Mouse (Mus musculus) neural tube, embryonic 14.5 days (tissue): ENCODE measurements around the gene Arhgap42. TPM values are rescaled to one million over a fixed set of nuclear protein-coding genes. Genes with fewer than 3 reads are reported as not detected.

ENCODE experiments used
- ATAC-seq: fragments of 200-750 bp; cut with Nextera tagmentation; 2 replicates; pipeline ENCODE4 v1.8.0; 2017; ENCODE audit warnings: low read depth, mild to moderate bottlenecking, moderate TSS enrichment, moderate library complexity
- H3K27ac ChIP-seq: fragments of 300-500 bp; sonication (generic); 2 replicates; pipeline ENCODE4 v1.5.1; 2014; ENCODE audit warnings: low read depth, mild to moderate bottlenecking, control low read depth, low read length, moderate library complexity, mixed read lengths
- H3K27me3 ChIP-seq: fragments of 300-500 bp; sonication (generic); 2 replicates; pipeline ENCODE4 v1.6.1; 2014; ENCODE audit warnings: low read length; ENCODE audit not compliant: control insufficient read depth, insufficient read depth
- H3K36me3 ChIP-seq: fragments of 300-500 bp; sonication (generic); 2 replicates; pipeline ENCODE4 v1.6.1; 2014; ENCODE audit warnings: low read length, mixed read lengths; ENCODE audit not compliant: control insufficient read depth, insufficient read depth
- H3K4me1 ChIP-seq: fragments of 300-500 bp; sonication (generic); 2 replicates; pipeline ENCODE4 v1.6.1; 2014; ENCODE audit warnings: low read length; ENCODE audit not compliant: control insufficient read depth, insufficient read depth
- H3K4me2 ChIP-seq: fragments of 300-500 bp; sonication (generic); 2 replicates; pipeline ENCODE4 v1.6.1; 2014; ENCODE audit warnings: mild to moderate bottlenecking, low read depth, low read length, control low read depth
- H3K4me3 ChIP-seq: fragments of 300-500 bp; sonication (generic); 2 replicates; pipeline ENCODE4 v1.5.1; 2014; ENCODE audit warnings: low read depth, low read length, control low read depth, mixed read lengths
- H3K9ac ChIP-seq: fragments of 300-500 bp; sonication (generic); replicated peaks from 2 replicates; pipeline ENCODE4 v1.6.1; 2014; ENCODE audit warnings: low read depth, mild to moderate bottlenecking, control low read depth, low read length, mixed read lengths
- H3K9me3 ChIP-seq: fragments of 300-500 bp; sonication (generic); 2 replicates; pipeline ENCODE4 v1.6.1; 2016; ENCODE audit warnings: low read length; ENCODE audit not compliant: control insufficient read depth
- WGBS: fragments of 180-500 bp; shearing (Covaris S2); extraction: QIAGEN DNeasy Blood & Tissue Kit; methylation state at CpG from one replicate; pipeline ENCODE4 v1.1.7; 2014; 5-methylcytosine and 5-hydroxymethylcytosine counted together
- polyA plus RNA-seq: library from polyadenylated mRNA; unstranded; fragments of >200 nt; fragmentation: Nextera tagmentation; extraction: Ambion mirVana; gene quantifications from 2 replicates; pipeline ENCODE4 v1.2.1, GENCODE M21; 2014

Arhgap42 gene
- polyA plus RNA-seq, 1 experiment from 2014 or later: 14.2 TPM

DNA sequence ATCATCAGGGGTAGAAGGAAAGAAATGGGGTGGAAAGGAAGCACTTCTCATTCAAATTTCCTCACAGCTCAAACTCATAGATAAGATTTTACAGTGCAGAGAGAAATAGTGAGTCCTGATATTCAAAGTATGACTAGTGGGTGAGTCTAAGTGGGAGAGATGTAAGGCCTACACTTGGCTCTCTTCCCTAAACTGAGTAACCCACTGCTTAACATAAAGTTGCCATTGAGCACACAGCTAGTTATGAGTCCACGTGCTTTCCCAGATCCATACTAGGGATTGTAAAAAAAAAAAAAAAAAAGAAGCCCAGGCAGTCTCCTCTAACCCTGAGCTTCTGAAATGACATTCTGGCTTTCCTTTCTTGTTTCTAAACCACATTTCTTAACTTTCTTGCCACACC is 96.8 kb downstream of the Arhgap42 start:
- Histone ChIP-seq H3K9me3 (no peaks in the 10 kb centered on the region), H3K9ac (no peak overlapping the region), H3K4me3 (no peak overlapping the region), H3K4me1 (no peaks in the 10 kb centered on the region), H3K4me2 (no peak overlapping the region), H3K27ac (no peak overlapping the region), H3K27me3 (no peaks in the 10 kb centered on the region), H3K36me3 (no peaks in the 10 kb centered on the region)
- 64% methylated on average over 1 of the region's 1 CpGs for WGBS
- ATAC-seq: no peak

DNA sequence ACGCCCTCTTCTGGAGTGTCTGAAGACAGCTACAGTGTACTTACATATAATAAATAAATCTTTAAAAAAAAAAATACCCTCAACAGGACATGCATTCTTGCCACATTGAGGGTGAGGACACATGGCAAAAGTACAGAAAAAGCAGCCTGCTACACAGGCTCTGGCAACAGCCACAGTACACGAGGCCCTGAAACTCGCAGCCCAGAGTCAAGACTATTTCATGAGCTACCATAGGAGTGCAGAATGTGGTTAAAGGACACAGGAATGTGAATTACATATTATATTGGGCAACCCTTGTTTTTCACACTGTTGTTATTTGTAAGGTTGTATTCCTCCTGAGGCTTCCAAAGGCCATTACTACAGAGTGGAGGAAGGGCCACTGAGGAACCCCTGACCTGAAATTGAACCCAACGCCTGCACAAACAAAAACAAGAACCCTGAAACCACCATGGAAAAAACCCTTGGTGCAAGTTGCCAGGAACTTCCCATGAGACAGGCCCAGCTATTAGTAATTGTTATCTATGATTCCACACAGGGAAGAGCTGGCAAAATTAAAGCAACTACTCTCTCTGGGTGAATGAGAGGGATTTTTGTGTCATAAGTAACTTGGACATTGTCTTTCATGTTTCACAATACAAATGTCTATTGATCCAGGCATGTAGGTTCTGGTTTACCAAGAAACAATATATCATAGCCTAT is 109.8 kb downstream of the Arhgap42 start:
- 92% methylated on average over 4 of the region's 4 CpGs for WGBS
- H3K9me3 ChIP-seq: no peaks in the 10 kb centered on the region
- no peak overlapping the region for H3K4me3 ChIP-seq
- ATAC-seq: no peak
- H3K4me1 ChIP-seq: no peaks in the 10 kb centered on the region; the same call in 1 of the 2 replicates
- no peak overlapping the region for H3K27ac ChIP-seq
- no peaks in the 10 kb centered on the region for H3K36me3 ChIP-seq
- H3K27me3 ChIP-seq: no peaks in the 10 kb centered on the region
- no peak overlapping the region for H3K4me2 ChIP-seq
- no peak overlapping the region for H3K9ac ChIP-seq

GRCm38 (mm10) chr9:9127041-9127755 is 111.7 kb downstream of the Arhgap42 start:
- Histone ChIP-seq H3K36me3 (no peaks in the 10 kb centered on the region), H3K4me2 (no peak overlapping the region)

GRCm38 (mm10) chr9:9124156-9124555 is 114.7 kb downstream of the Arhgap42 start:
- 80% methylated on average over 2 of the region's 2 CpGs for WGBS
- Histone ChIP-seq H3K27me3 (no peaks in the 10 kb centered on the region), H3K9ac (no peak overlapping the region), H3K36me3 (no peaks in the 10 kb centered on the region), H3K4me3 (no peak overlapping the region), H3K4me1 (no peaks in the 10 kb centered on the region; the same call in 1 of the 2 replicates), H3K27ac (no peak overlapping the region), H3K4me2 (no peak overlapping the region), H3K9me3 (no peaks in the 10 kb centered on the region)
- no peak for ATAC-seq

More at GRCm38 (mm10) chr9:9127041-9127755, 111.7 kb downstream of the Arhgap42 start:
- Histone ChIP-seq H3K27me3 (no peaks in the 10 kb centered on the region), H3K9ac (no peak overlapping the region), H3K4me3 (no peak overlapping the region), H3K9me3 (no peaks in the 10 kb centered on the region), H3K4me1 (no peaks in the 10 kb centered on the region; the same call in 1 of the 2 replicates), H3K27ac (no peak overlapping the region)
- no peak for ATAC-seq
- 36% methylated on average over 4 of the region's 4 CpGs for WGBS

GRCm38 (mm10) chr9:9114266-9114665 is 124.6 kb downstream of the Arhgap42 start:
- no peak overlapping the region for H3K27ac ChIP-seq
- no peaks in the 10 kb centered on the region for H3K4me1 ChIP-seq
- no peak overlapping the region for H3K9ac ChIP-seq
- no peak overlapping the region for H3K4me2 ChIP-seq
- H3K9me3 ChIP-seq: no peaks in the 10 kb centered on the region
- no peaks in the 10 kb centered on the region for H3K36me3 ChIP-seq
- 78% methylated on average over 3 of the region's 3 CpGs for WGBS
- no peak overlapping the region for H3K4me3 ChIP-seq
- no peaks in the 10 kb centered on the region for H3K27me3 ChIP-seq
- ATAC-seq: no peak

- Histone ChIP-seq H3K9ac (no peak overlapping the region), H3K4me2 (no peak overlapping the region), H3K4me3 (no peak overlapping the region), H3K27ac (no peak overlapping the region), H3K9me3 (no peaks in the 10 kb centered on the region), H3K27me3 (no peaks in the 10 kb centered on the region), H3K4me1 (no peaks in the 10 kb centered on the region), H3K36me3 (no peaks in the 10 kb centered on the region)
- ATAC-seq: no peak
- 84% methylated on average over 1 of the region's 1 CpGs for WGBS
These were observed 125.1 kb downstream of the Arhgap42 start for GRCm38 (mm10) chr9:9113847-9114246.

GRCm38 (mm10) chr9:9112921-9113320 is 126.0 kb downstream of the Arhgap42 start:
- H3K9ac ChIP-seq: no peak overlapping the region
- H3K4me1 ChIP-seq: no peaks in the 10 kb centered on the region
- H3K27me3 ChIP-seq: no peaks in the 10 kb centered on the region
- H3K9me3 ChIP-seq: no peaks in the 10 kb centered on the region
- H3K4me2 ChIP-seq: no peak overlapping the region
- H3K27ac ChIP-seq: no peak overlapping the region
- WGBS: 83% methylated on average over 4 of the region's 4 CpGs
- no peak overlapping the region for H3K4me3 ChIP-seq
- ATAC-seq: no peak
- no peaks in the 10 kb centered on the region for H3K36me3 ChIP-seq

DNA sequence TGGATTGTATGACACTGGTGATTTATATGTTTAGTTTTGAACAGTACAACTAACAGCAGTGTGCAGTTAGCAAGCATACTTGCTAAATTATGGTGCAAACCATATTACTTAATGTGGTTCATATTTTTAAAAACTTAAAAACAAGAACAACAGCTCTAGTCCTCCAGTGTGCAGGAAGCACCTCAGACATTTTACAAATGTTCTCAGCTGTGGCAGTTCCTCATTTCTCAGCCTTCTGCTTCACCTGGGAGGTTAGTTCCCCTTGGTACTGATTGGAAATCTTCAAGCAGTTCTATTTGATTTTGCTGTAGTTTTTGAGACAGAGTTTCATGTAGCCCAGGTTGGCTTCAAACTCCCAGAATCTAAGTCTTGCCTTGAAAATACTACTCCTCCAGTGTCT is 131.2 kb downstream of the Arhgap42 start:
- no peak overlapping the region for H3K9ac ChIP-seq
- H3K27me3 ChIP-seq: no peaks in the 10 kb centered on the region
- no peak for ATAC-seq
- no peak overlapping the region for H3K4me3 ChIP-seq
- H3K9me3 ChIP-seq: no peaks in the 10 kb centered on the region
- H3K4me1 ChIP-seq: no peaks in the 10 kb centered on the region
- no peaks in the 10 kb centered on the region for H3K36me3 ChIP-seq
- H3K27ac ChIP-seq: no peak overlapping the region
- H3K4me2 ChIP-seq: no peak overlapping the region

GRCm38 (mm10) chr9:9104761-9105160 is 134.1 kb downstream of the Arhgap42 start:
- Histone ChIP-seq H3K9ac (no peak overlapping the region), H3K27me3 (no peaks in the 10 kb centered on the region), H3K27ac (no peak overlapping the region), H3K36me3 (no peaks in the 10 kb centered on the region), H3K4me2 (no peak overlapping the region), H3K4me1 (no peaks in the 10 kb centered on the region), H3K4me3 (no peak overlapping the region), H3K9me3 (no peaks in the 10 kb centered on the region)
- no peak for ATAC-seq
- 71% methylated on average over 3 of the region's 3 CpGs for WGBS
